Mouse (Mus musculus): ENCODE data around the gene Shb.

The Shb gene

GRCm38 (mm10) chr4:45503816-45504215 lies 28.5 kb downstream of the Shb start:
- peak; percentile 36 for DNase-seq (ENCODE audit: low spot score)

GRCm38 (mm10) chr4:45503380-45503779 lies 28.9 kb downstream of the Shb start:
- DNase-seq (ENCODE audit: low spot score) = no peak

- DNase-seq (ENCODE audit: low spot score) = no peak
Observed at GRCm38 (mm10) chr4:45502002-45502401, 30.3 kb downstream of the Shb start.

GRCm38 (mm10) chr4:45500381-45500780 lies 31.9 kb downstream of the Shb start:
- DNase-seq (ENCODE audit: low spot score) = no peak

GRCm38 (mm10) chr4:45499556-45499955 lies 32.7 kb downstream of the Shb start:
- no peak for DNase-seq (ENCODE audit: low spot score)

GRCm38 (mm10) chr4:45499081-45499480 lies 33.2 kb downstream of the Shb start:
- DNase-seq (ENCODE audit: low spot score) = no peak

- DNase-seq (ENCODE audit: low spot score) = no peak
Observed at GRCm38 (mm10) chr4:45498345-45498744, 33.9 kb downstream of the Shb start.

- DNase-seq (ENCODE audit: low spot score) = no peak
Observed at GRCm38 (mm10) chr4:45497282-45497681, 35.0 kb downstream of the Shb start.

- DNase-seq (ENCODE audit: low spot score) = no peak
Observed at GRCm38 (mm10) chr4:45495531-45496201, 36.6 kb downstream of the Shb start.

- no peak for DNase-seq (ENCODE audit: low spot score)
Observed at GRCm38 (mm10) chr4:45493786-45494400, 38.4 kb downstream of the Shb start.

GRCm38 (mm10) chr4:45493118-45493517 lies 39.2 kb downstream of the Shb start:
- no peak for DNase-seq (ENCODE audit: low spot score)

GRCm38 (mm10) chr4:45492681-45493081 lies 39.6 kb downstream of the Shb start:
- DNase-seq (ENCODE audit: low spot score) = no peak

GRCm38 (mm10) chr4:45491685-45492601 lies 40.3 kb downstream of the Shb start:
- DNase-seq (ENCODE audit: low spot score) = no peak

GRCm38 (mm10) chr4:45491119-45491679 lies 41.1 kb downstream of the Shb start:
- no peak for DNase-seq (ENCODE audit: low spot score)

GRCm38 (mm10) chr4:45490036-45490752 lies 42.1 kb downstream of the Shb start:
- no peak for DNase-seq (ENCODE audit: low spot score)

- peak; percentile 67 for DNase-seq (ENCODE audit: low spot score)
Observed at GRCm38 (mm10) chr4:45489141-45490035, 42.9 kb downstream of the Shb start.

- DNase-seq (ENCODE audit: low spot score) = peak; percentile 37
Observed at GRCm38 (mm10) chr4:45487681-45488081, 44.6 kb downstream of the Shb start.

- DNase-seq (ENCODE audit: low spot score) = no peak
Observed at GRCm38 (mm10) chr4:45485024-45485423, 47.2 kb downstream of the Shb start.

- peak; percentile 47 for DNase-seq (ENCODE audit: low spot score)
Observed at GRCm38 (mm10) chr4:45483271-45484245, 48.7 kb downstream of the Shb start.

GRCm38 (mm10) chr4:45482271-45482670 lies 50.0 kb downstream of the Shb start:
- DNase-seq (ENCODE audit: low spot score) = no peak

All from ovary, postnatal 36 days (tissue).